10 mouse cellular contexts compared by ENCODE assay signal in genomic region chr13:112187226-112187625, GRCm38 (mm10).
DNase-seq lines count a peak whose midpoint lies in the region; ATAC-seq and TF ChIP-seq lines count a peak whose summit lies in the region.
"Had no signal": no experiment of that assay in that cellular context is flagged by ENCODE, and none has a peak within 500 bp of the region (broad histone marks: within the 10 kb centered on the region; RNA-seq: fewer than 3 reads in every experiment).

No protein-coding gene starts in this region.

- H3K27ac ChIP-seq in heart, embryonic 14.5 days (replicated peaks in 1 of 2; ENCODE audit: control insufficient read depth in 1 of 2, insufficient read depth in 1 of 2, low read depth in 2 of 2, low read length in 2 of 2) = peak overlapping the region; percentile 3 to 77; a peak in 3 of 4 replicates
- no peak overlapping the region for H3K27ac ChIP-seq in kidney, adult 2 months (ENCODE audit: insufficient read depth, low read depth, low read length)
- H3K27ac ChIP-seq: liver, embryonic 15.5 days had no signal

- TF ChIP-seq CTCF in brain, embryonic 14.5 days (IDR thresholded peaks at IDR 0.05; ENCODE audit: borderline replicate concordance, extremely low read depth, insufficient read depth, insufficient read length) = no peak
- TF ChIP-seq CTCF in kidney, adult 2 months (conservative IDR thresholded peaks at IDR 0.05; ENCODE audit: insufficient read depth, insufficient read length, low read depth, low read length) = no peak

- H3K9me3 ChIP-seq in heart, embryonic 14.5 days (ENCODE audit: control insufficient read depth, low read length) = no peaks in the 10 kb centered on the region
- H3K9me3 ChIP-seq: liver, embryonic 15.5 days had no signal

- no peak for TF ChIP-seq POLR2A in brain, embryonic 14.5 days (IDR thresholded peaks at IDR 0.05; ENCODE audit: borderline replicate concordance, extremely low read depth, insufficient read depth, insufficient read length, poor library complexity, severe bottlenecking)
- no peak for TF ChIP-seq POLR2A in kidney, adult 2 months (IDR thresholded peaks at IDR 0.05; ENCODE audit: low read depth, low read length)

- no peak overlapping the region for H3K4me2 ChIP-seq in heart, embryonic 14.5 days (ENCODE audit: low read length)
- H3K4me2 ChIP-seq: liver, embryonic 15.5 days had no signal

- ATAC-seq in heart, embryonic 14.5 days (ENCODE audit: insufficient number of reproducible peaks, insufficient read depth, low FRiP score, low read depth) = no peak

- H3K4me1 ChIP-seq in heart, embryonic 14.5 days (ENCODE audit: control insufficient read depth in 2 of 2, insufficient read depth in 2 of 2, low read length in 2 of 2) = peaks cover 32 to 37% of the 10 kb centered on the region in 2 experiments
- H3K4me1 ChIP-seq in kidney, adult 2 months (ENCODE audit: control insufficient read depth, insufficient read depth, low read length) = peaks cover 19% of the 10 kb centered on the region
- H3K4me1 ChIP-seq: liver, embryonic 15.5 days had no signal

- no peaks in the 10 kb centered on the region for H3K27me3 ChIP-seq in heart, embryonic 14.5 days (ENCODE audit: control insufficient read depth, insufficient read depth, low read length)
- H3K27me3 ChIP-seq in kidney, adult 2 months (replicated peaks; ENCODE audit: control insufficient read depth, insufficient read depth, low read length) = no peaks in the 10 kb centered on the region

- intact Hi-C loops in heart, postnatal 36 days (cut with DNase I) = no loop called here

- no peak overlapping the region for H3K4me3 ChIP-seq in heart, embryonic 14.5 days (ENCODE audit: control insufficient read depth in 1 of 2, insufficient read depth in 1 of 2, low read depth in 1 of 2, low read length in 2 of 2)
- no peak overlapping the region for H3K4me3 ChIP-seq in kidney, adult 2 months (ENCODE audit: insufficient read depth, low read depth, low read length)
- H3K4me3 ChIP-seq: liver, embryonic 15.5 days had no signal

- no peaks in the 10 kb centered on the region for H3K36me3 ChIP-seq in heart, embryonic 14.5 days (ENCODE audit: control insufficient read depth, insufficient read depth, low read length)
- H3K36me3 ChIP-seq in kidney, adult 2 months (ENCODE audit: control insufficient read depth, insufficient read depth, low read length) = no peaks in the 10 kb centered on the region
- H3K36me3 ChIP-seq: liver, embryonic 15.5 days had no signal

- no peak overlapping the region for H3K9ac ChIP-seq in heart, embryonic 14.5 days (ENCODE audit: low read length)
- H3K9ac ChIP-seq: liver, embryonic 15.5 days had no signal

- WGBS in heart, embryonic 14.5 days = 3% methylated on average over 3 of the region's 3 CpGs
- WGBS in kidney, adult 2 months = 38% methylated on average over 3 of the region's 3 CpGs

- peak; percentile 91 for DNase-seq in heart, adult 11 months
- DNase-seq in heart, postnatal 36 days = no peak
- DNase-seq in brain, embryonic 14.5 days (ENCODE audit: low read depth) = peak; percentile 87
- peak; percentile 14 to 51 for DNase-seq in left cerebral cortex, adult 9 months (ENCODE audit: low spot score in 2 of 2)
- no peak for DNase-seq in retina, embryonic 14.5 days (ENCODE audit: low spot score)
- no peak for DNase-seq in liver
- DNase-seq in kidney, adult 2 months = no peak
- DNase-seq: cerebellum, adult 18-20 months had no signal

Comparison
In these comparisons a context has a peak if more than half of its experiments do, and no peak if none do; other contexts are left out.
1. DNase-seq: peak in heart, adult 11 months (single experiment), brain, embryonic 14.5 days (single experiment) and left cerebral cortex, adult 9 months (2 of 2); none in heart, postnatal 36 days (0 of 2), retina, embryonic 14.5 days (single experiment), liver (single experiment) and kidney, adult 2 months (single experiment).